Mouse (Mus musculus): Measurements from ENCODE around the gene Tmem205. TPM values are rescaled to one million over a fixed set of nuclear protein-coding genes. Genes with fewer than 3 reads are reported as not detected.

Gene Tmem205
- polyA plus RNA-seq, 1 experiment from 2014 or later = 46.5 TPM

- Histone ChIP-seq H3K4me2 (replicated peaks) (no peak overlapping the region), H3K4me1 (peaks cover 4% of the 10 kb centered on the region), H3K27me3 (peaks cover 37% of the 10 kb centered on the region), H3K4me3 (no peak overlapping the region), H3K9ac (no peak overlapping the region), H3K36me3 (peaks cover 7% of the 10 kb centered on the region; the same call in 1 of the 2 replicates), H3K9me3 (no peaks in the 10 kb centered on the region), H3K27ac (no peak overlapping the region)
- 74% methylated on average over 12 of the region's 12 CpGs for WGBS
- no peak for ATAC-seq (ENCODE audit: low FRiP score, low read depth)
These were observed 15.7 kb upstream of the Tmem205 start for GRCm38 (mm10) chr9:21943046-21943445.

GRCm38 (mm10) chr9:21938234-21938855 lies 11.0 kb upstream of the Tmem205 start:
- 83% methylated on average over 4 of the region's 4 CpGs for WGBS

GRCm38 (mm10) chr9:21937711-21938175 lies 10.4 kb upstream of the Tmem205 start:
- Histone ChIP-seq H3K27me3 (peaks cover 3% of the 10 kb centered on the region; the same call in 1 of the 2 replicates), H3K4me3 (peak overlapping the region; percentile 61), H3K27ac (no peak overlapping the region), H3K4me1 (peaks cover 11% of the 10 kb centered on the region), H3K4me2 (replicated peaks) (peak overlapping the region; percentile 75), H3K9ac (no peak overlapping the region), H3K9me3 (no peaks in the 10 kb centered on the region), H3K36me3 (peaks cover 7% of the 10 kb centered on the region; the same call in 1 of the 2 replicates)
- no peak for ATAC-seq (ENCODE audit: low FRiP score, low read depth)
- 84% methylated on average over 4 of the region's 4 CpGs for WGBS

More at GRCm38 (mm10) chr9:21938234-21938855, 11.0 kb upstream of the Tmem205 start:
- H3K4me3 ChIP-seq = no peak overlapping the region
- peaks cover 7% of the 10 kb centered on the region; the same call in 1 of the 2 replicates for H3K36me3 ChIP-seq
- no peaks in the 10 kb centered on the region for H3K9me3 ChIP-seq
- peaks cover 11% of the 10 kb centered on the region for H3K4me1 ChIP-seq
- H3K4me2 ChIP-seq (replicated peaks) = no peak overlapping the region
- no peak for ATAC-seq (ENCODE audit: low FRiP score, low read depth)
- H3K27me3 ChIP-seq = peaks cover 6% of the 10 kb centered on the region
- no peak overlapping the region for H3K9ac ChIP-seq
- no peak overlapping the region for H3K27ac ChIP-seq

- ATAC-seq (ENCODE audit: low FRiP score, low read depth) = peak; percentile 97
- peak within 1 kb of the TSS; percentile 75 for H3K4me2 ChIP-seq (replicated peaks)
- H3K27ac ChIP-seq = peak within 1 kb of the TSS; percentile 70; the same call in 1 of the 2 replicates
- H3K9me3 ChIP-seq = no peaks in the 10 kb centered on the region
- peaks cover 3% of the 10 kb centered on the region; the same call in 1 of the 2 replicates for H3K27me3 ChIP-seq
- H3K4me3 ChIP-seq = peak within 1 kb of the TSS; percentile 61
- 2% methylated on average over 41 of the region's 43 CpGs for WGBS
- peak within 1 kb of the TSS; percentile 72 for H3K9ac ChIP-seq
- peaks cover 11% of the 10 kb centered on the region for H3K4me1 ChIP-seq
- peaks cover 7% of the 10 kb centered on the region; the same call in 1 of the 2 replicates for H3K36me3 ChIP-seq
These were observed 9.6 kb upstream of the Tmem205 start, which contains the start of gene Plppr2 for GRCm38 (mm10) chr9:21936692-21937570. Gene Plppr2 (plus strand): TSS chr9:21937033.

- Histone ChIP-seq H3K4me3 (no peak overlapping the region; the same call in 1 of the 2 replicates), H3K4me1 (peaks cover 11% of the 10 kb centered on the region), H3K9ac (no peak overlapping the region), H3K27me3 (peaks cover 3% of the 10 kb centered on the region; the same call in 1 of the 2 replicates), H3K4me2 (replicated peaks) (peak overlapping the region; percentile 75; the same call in 1 of the 2 replicates), H3K27ac (no peak overlapping the region), H3K9me3 (no peaks in the 10 kb centered on the region), H3K36me3 (peaks cover 2% of the 10 kb centered on the region; the same call in 1 of the 2 replicates)
- WGBS = 86% methylated on average over 7 of the region's 7 CpGs
- no peak for ATAC-seq (ENCODE audit: low FRiP score, low read depth)
These were observed 8.2 kb upstream of the Tmem205 start for GRCm38 (mm10) chr9:21935466-21936131.

- Histone ChIP-seq H3K27me3 (peaks cover 3% of the 10 kb centered on the region; the same call in 1 of the 2 replicates), H3K27ac (no peak overlapping the region), H3K4me3 (no peak overlapping the region), H3K9me3 (no peaks in the 10 kb centered on the region), H3K4me1 (peaks cover 11% of the 10 kb centered on the region), H3K9ac (no peak overlapping the region), H3K36me3 (no peaks in the 10 kb centered on the region), H3K4me2 (replicated peaks) (no peak overlapping the region)
- 91% methylated on average over 12 of the region's 12 CpGs for WGBS
- no peak for ATAC-seq (ENCODE audit: low FRiP score, low read depth)
These were observed 6.7 kb upstream of the Tmem205 start for GRCm38 (mm10) chr9:21934021-21934420.

GRCm38 (mm10) chr9:21932445-21933137 lies 5.2 kb upstream of the Tmem205 start:
- H3K9ac ChIP-seq = no peak overlapping the region
- no peaks in the 10 kb centered on the region for H3K36me3 ChIP-seq
- H3K4me3 ChIP-seq = no peak overlapping the region
- H3K27me3 ChIP-seq = peaks cover 3% of the 10 kb centered on the region; the same call in 1 of the 2 replicates
- no peaks in the 10 kb centered on the region for H3K9me3 ChIP-seq
- no peak overlapping the region for H3K4me2 ChIP-seq (replicated peaks)
- ATAC-seq (ENCODE audit: low FRiP score, low read depth) = no peak
- WGBS = 56% methylated on average over 12 of the region's 12 CpGs
- peaks cover 11% of the 10 kb centered on the region for H3K4me1 ChIP-seq
- H3K27ac ChIP-seq = no peak overlapping the region

- no peak for ATAC-seq (ENCODE audit: low FRiP score, low read depth)
- Histone ChIP-seq H3K4me2 (replicated peaks) (no peak overlapping the region), H3K36me3 (no peaks in the 10 kb centered on the region), H3K4me1 (peaks cover 7% of the 10 kb centered on the region), H3K9me3 (no peaks in the 10 kb centered on the region), H3K4me3 (no peak overlapping the region), H3K9ac (no peak overlapping the region), H3K27me3 (peaks cover 3% of the 10 kb centered on the region; the same call in 1 of the 2 replicates), H3K27ac (no peak overlapping the region)
- WGBS = 40% methylated on average over 2 of the region's 2 CpGs
These were observed 4.7 kb upstream of the Tmem205 start for GRCm38 (mm10) chr9:21932006-21932405.

GRCm38 (mm10) chr9:21929208-21929607 lies 1.9 kb upstream of the Tmem205 start:
- 84% methylated on average over 3 of the region's 3 CpGs for WGBS
- no peaks in the 10 kb centered on the region; the same call in 1 of the 2 replicates for H3K9me3 ChIP-seq
- ATAC-seq (ENCODE audit: low FRiP score, low read depth) = no peak

GRCm38 (mm10) chr9:21926784-21927183 lies 572 bp downstream of the Tmem205 start:
- H3K4me1 ChIP-seq = peaks cover 13% of the 10 kb centered on the region
- 2% methylated on average over 6 of the region's 6 CpGs for WGBS
- H3K9me3 ChIP-seq = no peaks in the 10 kb centered on the region; the same call in 1 of the 2 replicates
- peak overlapping the region; percentile 44; the same call in 1 of the 2 replicates for H3K27ac ChIP-seq
- peak overlapping the region; percentile 58 for H3K4me3 ChIP-seq
- H3K36me3 ChIP-seq = peaks cover 12% of the 10 kb centered on the region
- ATAC-seq (ENCODE audit: low FRiP score, low read depth) = no peak
- peak overlapping the region; percentile 77 for H3K9ac ChIP-seq
- peak overlapping the region; percentile 75 for H3K4me2 ChIP-seq (replicated peaks)
- no peaks in the 10 kb centered on the region for H3K27me3 ChIP-seq

More at GRCm38 (mm10) chr9:21929208-21929607, 1.9 kb upstream of the Tmem205 start:
- peaks cover 10% of the 10 kb centered on the region for H3K4me1 ChIP-seq
- H3K36me3 ChIP-seq = peaks cover 9% of the 10 kb centered on the region
- no peaks in the 10 kb centered on the region for H3K27me3 ChIP-seq
- H3K9ac ChIP-seq = no peak overlapping the region
- no peak overlapping the region for H3K27ac ChIP-seq
- no peak overlapping the region for H3K4me2 ChIP-seq (replicated peaks)
- no peak overlapping the region for H3K4me3 ChIP-seq

- ATAC-seq (ENCODE audit: low FRiP score, low read depth) = no peak
- no peaks in the 10 kb centered on the region for H3K27me3 ChIP-seq
- peak overlapping the region; percentile 75 for H3K4me2 ChIP-seq (replicated peaks)
- peaks cover 13% of the 10 kb centered on the region for H3K4me1 ChIP-seq
- H3K9me3 ChIP-seq = no peaks in the 10 kb centered on the region; the same call in 1 of the 2 replicates
- peak overlapping the region; percentile 58 for H3K4me3 ChIP-seq
- H3K36me3 ChIP-seq = peaks cover 12% of the 10 kb centered on the region
- H3K9ac ChIP-seq = peak overlapping the region; percentile 77
- no peak overlapping the region for H3K27ac ChIP-seq
- WGBS = 76% methylated on average over 6 of the region's 6 CpGs
These were observed 1.2 kb downstream of the Tmem205 start for GRCm38 (mm10) chr9:21926155-21926554.

Data from limb, embryonic 13.5 days (tissue).